Mouse (Mus musculus) erythroblast, embryonic 14.5 days (primary cell): ENCODE results near the gene Olfr157.

Source experiments
- GATA1 ChIP-seq: IDR thresholded peaks from 2 replicates; pipeline ENCODE4 v1.6.1; 2012; ENCODE audit warnings: low read length, inconsistent platforms, mixed read lengths
- TAL1 ChIP-seq: IDR thresholded peaks from 3 replicates; pipeline ENCODE4 v1.6.1; 2012; ENCODE audit warnings: low read length, inconsistent platforms, mixed read lengths

- TF ChIP-seq GATA1 (no peak), TAL1 (no peak)
These were observed 17.0 kb downstream of the Olfr157 start for GRCm38 (mm10) chr4:43822896-43823550.
